Mouse (Mus musculus) lung, embryonic 16.5 days (tissue): ENCODE measurements around the gene Cdc42ep3. TPM values are rescaled to one million over a fixed set of nuclear protein-coding genes. Genes with fewer than 3 reads are reported as not detected.
A peak's percentile ranks its signal among the peaks of the same experiment; 100 is the strongest.

Source experiments
- ATAC-seq: fragments of 200-750 bp; cut with Nextera tagmentation; 2 replicates; pipeline ENCODE4 v1.8.0; 2017; ENCODE audit warnings: low read depth, mild to moderate bottlenecking, moderate library complexity
- H3K27ac ChIP-seq: fragments of 300-500 bp; sonication (generic); 2 replicates; pipeline ENCODE4 v1.5.1; 2014; ENCODE audit warnings: mild to moderate bottlenecking, control low read depth, low read length
- H3K27me3 ChIP-seq: fragments of 300-500 bp; sonication (generic); 2 replicates; pipeline ENCODE4 v1.6.1; 2014; ENCODE audit warnings: low read depth, low read length, mixed read lengths; ENCODE audit not compliant: control insufficient read depth, insufficient read depth
- H3K36me3 ChIP-seq: fragments of 300-500 bp; sonication (generic); 2 replicates; pipeline ENCODE4 v1.6.1; 2014; ENCODE audit warnings: low read length; ENCODE audit not compliant: control insufficient read depth, insufficient read depth
- H3K4me1 ChIP-seq: fragments of 300-500 bp; sonication (generic); replicated peaks from 2 replicates; pipeline ENCODE4 v1.6.1; 2014; ENCODE audit warnings: low read length, mixed read lengths; ENCODE audit not compliant: control insufficient read depth, insufficient read depth
- H3K4me2 ChIP-seq: fragments of 300-500 bp; sonication (generic); 2 replicates; pipeline ENCODE4 v1.6.1; 2014; ENCODE audit warnings: low read depth, low read length, control low read depth
- H3K4me3 ChIP-seq: fragments of 300-500 bp; sonication (generic); 2 replicates; pipeline ENCODE4 v1.5.1; 2014; ENCODE audit warnings: mild to moderate bottlenecking, low read length, control low read depth
- H3K9ac ChIP-seq: fragments of 300-500 bp; sonication (generic); 2 replicates; pipeline ENCODE4 v1.6.1; 2014; ENCODE audit warnings: low read length, control low read depth
- H3K9me3 ChIP-seq: fragments of 300-500 bp; sonication (generic); 2 replicates; pipeline ENCODE4 v1.6.1; 2016; ENCODE audit warnings: low read length; ENCODE audit not compliant: control insufficient read depth
- WGBS: fragments of 180-500 bp; shearing (Covaris S2); extraction: QIAGEN DNeasy Blood & Tissue Kit; methylation state at CpG from one replicate; pipeline ENCODE4 v1.1.7; 2014; 5-methylcytosine and 5-hydroxymethylcytosine counted together
- polyA plus RNA-seq: library from polyadenylated mRNA; unstranded; fragments of >200 nt; fragmentation: Nextera tagmentation; extraction: Ambion mirVana; gene quantifications from 2 replicates; pipeline ENCODE4 v1.2.1, GENCODE M21; 2015

The Cdc42ep3 gene
- polyA plus RNA-seq, 1 experiment from 2014 or later = 88.9 TPM

DNA sequence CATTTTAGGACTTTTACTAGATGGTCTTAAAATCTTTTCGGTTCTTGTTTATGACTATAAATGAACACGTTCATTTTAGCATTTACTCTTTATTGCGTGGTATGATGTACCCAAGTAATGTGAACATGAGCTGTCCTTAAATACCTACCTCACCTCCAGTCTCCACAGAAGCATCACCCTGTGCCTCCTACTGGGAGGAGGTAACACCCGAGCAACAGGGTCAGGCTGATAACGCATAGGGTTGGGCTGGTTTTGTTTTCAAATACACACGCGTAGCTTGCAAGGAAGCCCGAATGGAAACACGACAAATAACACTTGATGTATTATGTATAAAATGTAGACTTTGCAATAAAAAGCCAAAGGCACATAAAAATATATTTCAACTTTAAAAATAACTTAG lies 21.2 kb downstream of the Cdc42ep3 start:
- 79% methylated on average over 9 of the region's 9 CpGs for WGBS
- Histone ChIP-seq H3K27ac (no peak overlapping the region), H3K4me3 (no peak overlapping the region), H3K4me2 (no peak overlapping the region), H3K36me3 (peaks cover 26% of the 10 kb centered on the region), H3K9me3 (no peaks in the 10 kb centered on the region), H3K9ac (no peak overlapping the region), H3K4me1 (0 out of 2 replicates have a peak, but pooled peaks cover 2% of the 10 kb centered on the region), H3K27me3 (no peaks in the 10 kb centered on the region)
- ATAC-seq = no peak

DNA sequence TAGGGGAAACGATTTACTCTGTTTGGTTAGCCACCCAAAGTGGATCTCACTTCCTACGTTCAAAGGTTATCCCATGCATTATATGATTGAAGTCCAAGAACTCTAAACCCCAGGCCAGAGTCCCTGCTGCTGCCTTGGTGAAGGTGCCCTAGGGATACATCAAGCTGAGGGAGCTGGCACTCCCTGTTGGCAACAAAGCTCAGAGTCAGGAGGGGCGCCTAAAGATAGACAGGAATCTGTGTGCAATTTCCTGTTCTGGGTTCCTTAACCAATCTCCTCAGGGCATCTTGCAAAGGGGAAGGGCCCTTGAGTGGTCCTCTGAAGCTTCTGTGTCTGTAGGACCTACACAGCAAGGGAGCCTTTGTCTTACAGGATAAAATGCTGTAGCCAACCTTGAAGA lies 22.0 kb downstream of the Cdc42ep3 start:
- no peak for ATAC-seq
- Histone ChIP-seq H3K4me2 (no peak overlapping the region), H3K4me3 (no peak overlapping the region), H3K27ac (no peak overlapping the region), H3K36me3 (peaks cover 26% of the 10 kb centered on the region), H3K9me3 (no peaks in the 10 kb centered on the region), H3K4me1 (0 out of 2 replicates have a peak, but pooled peaks cover 2% of the 10 kb centered on the region), H3K9ac (no peak overlapping the region), H3K27me3 (no peaks in the 10 kb centered on the region)
- 70% methylated on average over 3 of the region's 3 CpGs for WGBS

DNA sequence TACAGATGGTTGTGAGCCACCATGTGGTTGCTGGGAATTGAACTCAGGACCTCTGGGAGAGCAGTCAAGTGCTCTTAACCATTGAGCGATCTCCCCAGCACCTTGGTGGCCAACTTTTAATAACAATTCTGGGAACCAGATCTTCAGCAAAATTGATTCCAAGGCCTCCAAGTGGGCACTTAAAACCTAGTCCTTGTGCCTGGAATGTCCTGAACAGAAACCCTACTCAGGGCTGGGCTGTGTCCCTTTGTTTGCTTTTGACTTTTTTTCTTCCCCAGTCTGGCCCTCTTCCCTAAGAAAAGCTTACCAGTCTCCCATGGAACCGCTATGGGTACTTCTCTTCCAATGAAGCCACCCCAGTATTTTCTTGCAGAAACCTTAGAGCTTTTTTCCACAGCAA lies 24.5 kb downstream of the Cdc42ep3 start:
- no peak overlapping the region for H3K4me3 ChIP-seq
- H3K9ac ChIP-seq = no peak overlapping the region
- ATAC-seq = peak; percentile 63; the same call in 1 of the 2 replicates
- 0 out of 2 replicates have a peak, but pooled peaks cover 5% of the 10 kb centered on the region for H3K4me1 ChIP-seq
- H3K27me3 ChIP-seq = no peaks in the 10 kb centered on the region
- H3K4me2 ChIP-seq = no peak overlapping the region
- WGBS = 65% methylated on average over 2 of the region's 2 CpGs
- peaks cover 22% of the 10 kb centered on the region for H3K36me3 ChIP-seq
- H3K27ac ChIP-seq = no peak overlapping the region
- H3K9me3 ChIP-seq = no peaks in the 10 kb centered on the region

DNA sequence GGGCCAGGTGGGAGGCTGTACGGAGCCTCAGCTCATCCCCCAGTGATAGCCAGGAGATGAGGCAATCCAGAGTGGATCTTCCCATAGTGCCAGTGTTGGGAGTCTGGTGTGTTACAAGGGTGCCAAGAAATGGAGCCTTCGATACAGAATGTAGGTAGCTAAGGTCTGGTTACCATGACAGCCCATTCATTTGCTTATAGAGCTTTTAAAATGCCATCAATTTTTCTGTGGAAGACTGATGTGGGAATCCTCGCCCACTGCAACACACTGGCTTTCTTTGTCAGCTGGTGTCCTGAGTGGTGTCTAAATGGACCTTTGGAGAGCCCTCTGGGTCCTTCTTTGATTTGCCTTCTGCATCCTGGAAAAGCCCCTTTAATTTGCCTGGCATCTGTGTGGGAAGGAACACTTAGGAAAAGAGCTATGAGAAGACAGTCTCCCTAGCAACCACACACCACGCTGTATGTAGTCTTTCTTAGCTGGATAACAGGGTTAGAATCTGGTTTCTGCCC lies 28.0 kb downstream of the Cdc42ep3 start:
- 76% methylated on average over 4 of the region's 4 CpGs for WGBS
- H3K4me3 ChIP-seq = no peak overlapping the region
- no peak overlapping the region for H3K4me2 ChIP-seq

GRCm38 (mm10) chr17:79317085-79317751 lies 37.7 kb downstream of the Cdc42ep3 start:
- WGBS = 37% methylated on average over 12 of the region's 12 CpGs

More for the DNA sequence above, 28.0 kb downstream of the Cdc42ep3 start:
- H3K9me3 ChIP-seq = 0 out of 2 replicates have a peak, but pooled peaks cover 2% of the 10 kb centered on the region
- H3K4me1 ChIP-seq = 0 out of 2 replicates have a peak, but pooled peaks cover 3% of the 10 kb centered on the region
- no peak overlapping the region for H3K9ac ChIP-seq
- no peak for ATAC-seq
- peaks cover 8% of the 10 kb centered on the region; the same call in 1 of the 2 replicates for H3K36me3 ChIP-seq
- no peaks in the 10 kb centered on the region for H3K27me3 ChIP-seq
- no peak overlapping the region for H3K27ac ChIP-seq

DNA sequence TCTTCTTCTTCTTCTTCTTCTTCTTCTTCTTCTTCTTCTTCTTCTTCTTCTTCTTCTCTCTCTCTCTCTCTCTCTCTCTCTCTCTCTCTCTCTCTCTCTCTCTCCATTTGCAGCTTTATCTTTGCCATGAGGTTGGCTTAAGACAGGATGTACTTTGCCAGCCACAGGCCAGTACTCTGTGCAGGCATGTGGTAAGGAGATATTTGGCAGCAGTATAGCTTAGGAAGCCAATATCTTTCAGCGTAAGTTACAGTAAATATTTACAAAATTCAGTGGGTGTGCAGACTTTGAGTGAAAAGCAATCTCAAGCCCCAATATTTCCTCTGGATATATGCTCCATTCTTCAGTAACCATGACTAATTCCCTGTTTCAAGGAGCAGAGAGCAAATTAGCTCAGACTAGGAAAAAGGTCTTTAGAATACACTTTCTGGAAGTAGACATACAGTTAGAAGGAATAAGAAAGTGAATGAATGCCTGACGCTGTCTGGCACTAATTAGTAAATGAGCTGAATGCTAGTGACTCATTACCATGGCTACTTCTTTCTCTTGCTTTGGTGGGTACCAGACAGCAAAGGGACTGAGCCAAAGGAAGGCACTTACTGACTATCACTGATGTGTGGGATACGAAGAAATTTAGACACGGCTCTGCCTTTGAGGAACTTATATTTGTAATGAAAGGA lies 39.3 kb downstream of the Cdc42ep3 start:
- no peaks in the 10 kb centered on the region for H3K36me3 ChIP-seq
- H3K27ac ChIP-seq = peak overlapping the region; percentile 46; the same call in 1 of the 2 replicates
- H3K9ac ChIP-seq = no peak overlapping the region
- H3K4me1 ChIP-seq = peaks cover 8% of the 10 kb centered on the region; the same call in 1 of the 2 replicates
- H3K4me2 ChIP-seq = no peak overlapping the region
- no peaks in the 10 kb centered on the region for H3K9me3 ChIP-seq
- 71% methylated on average over 4 of the region's 4 CpGs for WGBS
- ATAC-seq = peak; percentile 54; the same call in 1 of the 2 replicates
- no peaks in the 10 kb centered on the region for H3K27me3 ChIP-seq
- no peak overlapping the region for H3K4me3 ChIP-seq

More at GRCm38 (mm10) chr17:79317085-79317751, 37.7 kb downstream of the Cdc42ep3 start:
- Histone ChIP-seq H3K4me3 (no peak overlapping the region), H3K4me1 (peaks cover 8% of the 10 kb centered on the region; the same call in 1 of the 2 replicates), H3K27ac (peak overlapping the region; percentile 43), H3K27me3 (no peaks in the 10 kb centered on the region), H3K9me3 (0 out of 2 replicates have a peak, but pooled peaks cover 2% of the 10 kb centered on the region), H3K9ac (0 out of 2 replicates have a peak overlapping the region, but pooled peaks have one; percentile 32), H3K36me3 (no peaks in the 10 kb centered on the region), H3K4me2 (no peak overlapping the region)
- peak; percentile 68 for ATAC-seq

DNA sequence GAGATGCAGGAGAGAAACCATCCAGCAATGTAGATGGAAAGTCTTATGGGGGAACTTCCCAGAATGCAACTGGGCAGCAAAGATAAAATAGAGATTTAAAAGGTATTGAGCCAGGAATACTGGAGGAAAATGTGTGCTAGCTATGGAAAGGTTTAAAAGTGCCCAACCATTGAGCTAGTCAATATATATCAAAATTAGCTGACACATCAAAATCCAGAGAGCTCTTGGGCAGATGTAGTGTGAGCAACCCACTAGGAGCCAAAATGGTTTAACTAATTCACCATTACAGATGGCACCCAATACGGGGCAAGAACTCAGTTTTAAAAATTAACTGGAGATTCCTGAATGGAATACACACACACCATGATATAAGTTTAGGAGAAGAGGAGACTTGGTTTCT lies 44.4 kb downstream of the Cdc42ep3 start:
- no peak overlapping the region for H3K4me2 ChIP-seq
- H3K9me3 ChIP-seq = no peaks in the 10 kb centered on the region
- H3K4me3 ChIP-seq = no peak overlapping the region
- ATAC-seq = no peak
- no peak overlapping the region for H3K27ac ChIP-seq
- 87% methylated on average over 1 of the region's 1 CpGs for WGBS
- H3K36me3 ChIP-seq = no peaks in the 10 kb centered on the region
- no peak overlapping the region for H3K9ac ChIP-seq
- H3K4me1 ChIP-seq = no peaks in the 10 kb centered on the region
- no peaks in the 10 kb centered on the region for H3K27me3 ChIP-seq

DNA sequence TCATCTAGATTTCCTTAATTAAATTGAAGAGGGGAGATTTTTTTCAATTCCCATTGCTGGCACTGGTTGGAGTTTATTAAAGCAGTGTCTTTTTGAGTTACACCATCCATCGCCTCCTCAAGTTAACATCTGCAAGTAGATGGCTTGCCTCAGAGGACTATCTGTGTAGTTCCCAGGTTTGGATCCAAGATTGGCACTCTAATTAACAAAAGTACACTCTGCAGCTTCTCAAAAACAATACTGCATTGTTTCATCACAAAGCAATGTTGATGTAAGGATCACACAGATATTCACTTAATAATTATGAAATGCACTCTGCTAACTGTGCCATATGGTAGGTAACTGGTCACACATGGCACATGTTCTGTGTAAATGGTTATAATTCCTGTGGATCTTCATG lies 45.4 kb downstream of the Cdc42ep3 start:
- Histone ChIP-seq H3K9ac (no peak overlapping the region), H3K4me1 (no peaks in the 10 kb centered on the region), H3K4me3 (no peak overlapping the region), H3K9me3 (no peaks in the 10 kb centered on the region), H3K4me2 (no peak overlapping the region), H3K36me3 (no peaks in the 10 kb centered on the region), H3K27me3 (no peaks in the 10 kb centered on the region), H3K27ac (no peak overlapping the region)
- 92% methylated on average over 1 of the region's 1 CpGs for WGBS
- ATAC-seq = no peak

GRCm38 (mm10) chr17:79305644-79306043 lies 49.2 kb downstream of the Cdc42ep3 start:
- 0 out of 2 replicates have a peak, but pooled peaks cover 3% of the 10 kb centered on the region for H3K4me1 ChIP-seq
- H3K9ac ChIP-seq = no peak overlapping the region
- H3K27me3 ChIP-seq = no peaks in the 10 kb centered on the region
- no peak overlapping the region for H3K4me3 ChIP-seq
- no peak for ATAC-seq
- H3K9me3 ChIP-seq = no peaks in the 10 kb centered on the region
- no peak overlapping the region for H3K27ac ChIP-seq
- 71% methylated on average over 7 of the region's 7 CpGs for WGBS
- H3K4me2 ChIP-seq = no peak overlapping the region
- no peaks in the 10 kb centered on the region for H3K36me3 ChIP-seq
